Mouse (Mus musculus): ENCODE data around the gene Jarid2. TPM values are rescaled to one million over a fixed set of nuclear protein-coding genes. Genes with fewer than 3 reads are reported as not detected.

Jarid2 gene
- polyA plus RNA-seq, 1 experiment from 2014 or later = 26.5 TPM

GRCm38 (mm10) chr13:44943618-44944017 lies 214.3 kb downstream of the Jarid2 start:
- Histone ChIP-seq H3K27me3 (ENCODE audit: control insufficient read depth, insufficient read depth, low read length) (no peaks in the 10 kb centered on the region), H3K36me3 (ENCODE audit: control insufficient read depth, insufficient read depth, low read length) (no peaks in the 10 kb centered on the region), H3K4me1 (ENCODE audit: control insufficient read depth, insufficient read depth, low read length) (peaks cover 5% of the 10 kb centered on the region; the same call in 1 of the 2 replicates), H3K9ac (replicated peaks; ENCODE audit: low read depth, low read length) (no peak overlapping the region), H3K27ac (ENCODE audit: low read length) (no peak overlapping the region), H3K4me3 (ENCODE audit: low read depth, low read length) (no peak overlapping the region), H3K4me2 (replicated peaks; ENCODE audit: low read depth, low read length) (no peak overlapping the region), H3K9me3 (ENCODE audit: control insufficient read depth, low read depth, low read length) (no peaks in the 10 kb centered on the region)
- 65% methylated on average over 2 of the region's 2 CpGs for WGBS
- no peak for ATAC-seq (ENCODE audit: insufficient number of reproducible peaks, insufficient read depth, low FRiP score, low read depth)

DNA sequence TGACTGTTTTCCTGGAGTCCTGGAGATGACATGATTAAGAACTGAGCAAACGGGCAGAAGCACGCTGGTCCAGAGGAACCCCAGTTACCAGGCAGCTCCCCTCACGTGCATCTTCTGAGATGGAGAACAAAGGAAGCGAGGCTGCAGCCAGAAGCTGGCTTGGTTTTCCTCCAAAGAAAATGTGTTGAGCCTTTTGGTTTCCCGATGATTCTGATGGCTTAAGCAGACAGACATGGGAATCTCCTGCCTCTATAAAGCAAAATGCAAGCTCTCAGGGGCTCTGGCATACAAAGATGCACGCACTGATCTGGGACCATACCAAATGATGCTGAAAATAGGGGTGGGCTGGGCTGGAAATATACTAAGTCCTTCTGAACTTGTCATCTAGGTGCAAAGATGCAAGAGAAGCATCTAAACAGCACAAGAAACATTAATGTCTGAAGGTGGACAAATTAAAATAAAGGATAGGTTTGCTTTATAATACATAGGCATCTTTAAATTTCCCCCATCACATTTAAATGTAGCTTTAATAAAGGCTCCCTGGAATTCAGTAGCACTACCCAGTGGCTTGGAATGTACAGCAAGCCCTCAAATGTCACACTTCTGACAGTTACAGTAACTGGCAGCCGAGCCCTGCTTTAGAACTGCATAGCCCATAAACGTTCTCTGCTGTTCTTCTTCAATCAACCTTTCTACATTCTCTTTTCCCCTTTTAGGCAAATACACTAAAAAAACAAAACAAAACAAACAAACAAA lies 217.8 kb downstream of the Jarid2 start:
- no peak for ATAC-seq (ENCODE audit: insufficient number of reproducible peaks, insufficient read depth, low FRiP score, low read depth)
- Histone ChIP-seq H3K27ac (ENCODE audit: low read length) (no peak overlapping the region), H3K4me2 (replicated peaks; ENCODE audit: low read depth, low read length) (no peak overlapping the region), H3K4me1 (ENCODE audit: control insufficient read depth, insufficient read depth, low read length) (no peaks in the 10 kb centered on the region), H3K36me3 (ENCODE audit: control insufficient read depth, insufficient read depth, low read length) (no peaks in the 10 kb centered on the region), H3K27me3 (ENCODE audit: control insufficient read depth, insufficient read depth, low read length) (no peaks in the 10 kb centered on the region), H3K9me3 (ENCODE audit: control insufficient read depth, low read depth, low read length) (no peaks in the 10 kb centered on the region), H3K9ac (replicated peaks; ENCODE audit: low read depth, low read length) (no peak overlapping the region), H3K4me3 (ENCODE audit: low read depth, low read length) (no peak overlapping the region)
- 49% methylated on average over 8 of the region's 8 CpGs for WGBS

DNA sequence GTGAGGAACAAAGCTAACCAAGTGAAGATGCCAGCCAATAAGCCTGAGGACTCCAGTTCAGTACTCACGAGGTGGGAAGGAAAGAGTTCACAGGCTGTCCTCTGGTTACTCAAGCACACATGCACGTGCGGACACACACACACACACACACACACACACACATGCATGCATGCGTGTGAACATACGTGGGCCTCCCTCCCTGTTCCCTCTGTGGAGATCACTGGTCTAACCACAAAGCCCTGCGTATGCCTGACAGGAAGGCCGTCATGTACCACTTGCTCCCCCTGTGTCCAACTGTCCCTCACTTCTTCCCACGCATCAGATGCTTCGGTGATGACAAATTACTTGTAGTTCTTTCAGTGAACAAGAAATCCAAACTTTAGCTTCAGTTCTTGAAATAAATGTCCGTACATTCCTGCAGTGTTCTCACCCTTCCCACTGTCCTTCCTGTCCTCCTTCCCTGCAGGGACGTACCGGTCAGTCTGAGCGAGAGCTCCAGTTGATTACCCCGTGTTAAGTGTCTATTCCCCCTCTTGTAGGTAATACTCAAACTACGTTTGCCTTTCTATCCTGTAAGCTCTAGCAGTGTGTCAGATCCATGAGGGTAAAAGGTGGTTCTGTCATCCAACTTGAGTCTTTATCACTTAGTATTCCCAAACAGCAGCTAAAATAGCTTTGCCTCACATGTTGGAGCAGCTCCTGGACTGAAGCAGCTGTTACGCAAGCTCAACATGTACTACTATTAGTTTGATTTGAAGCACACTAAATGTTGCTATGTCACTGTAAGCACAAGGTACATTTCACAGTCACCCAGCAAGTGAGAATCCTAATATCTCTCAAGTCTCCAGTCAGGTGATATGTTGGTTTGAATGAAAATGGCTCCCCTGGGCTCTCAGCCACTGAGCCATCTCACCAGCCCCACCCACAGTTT lies 219.3 kb downstream of the Jarid2 start:
- Histone ChIP-seq H3K36me3 (ENCODE audit: control insufficient read depth, insufficient read depth, low read length) (no peaks in the 10 kb centered on the region), H3K9me3 (ENCODE audit: control insufficient read depth, low read depth, low read length) (no peaks in the 10 kb centered on the region), H3K4me1 (ENCODE audit: control insufficient read depth, insufficient read depth, low read length) (no peaks in the 10 kb centered on the region), H3K9ac (replicated peaks; ENCODE audit: low read depth, low read length) (no peak overlapping the region), H3K27ac (ENCODE audit: low read length) (no peak overlapping the region), H3K4me2 (replicated peaks; ENCODE audit: low read depth, low read length) (no peak overlapping the region), H3K27me3 (ENCODE audit: control insufficient read depth, insufficient read depth, low read length) (no peaks in the 10 kb centered on the region), H3K4me3 (ENCODE audit: low read depth, low read length) (no peak overlapping the region)
- 90% methylated on average over 16 of the region's 16 CpGs for WGBS
- ATAC-seq (ENCODE audit: insufficient number of reproducible peaks, insufficient read depth, low FRiP score, low read depth) = no peak

GRCm38 (mm10) chr13:44952393-44953086 lies 223.3 kb downstream of the Jarid2 start:
- Histone ChIP-seq H3K9me3 (ENCODE audit: control insufficient read depth, low read depth, low read length) (no peaks in the 10 kb centered on the region), H3K4me3 (ENCODE audit: low read depth, low read length) (no peak overlapping the region), H3K9ac (replicated peaks; ENCODE audit: low read depth, low read length) (no peak overlapping the region), H3K27me3 (ENCODE audit: control insufficient read depth, insufficient read depth, low read length) (no peaks in the 10 kb centered on the region), H3K27ac (ENCODE audit: low read length) (no peak overlapping the region), H3K4me2 (replicated peaks; ENCODE audit: low read depth, low read length) (no peak overlapping the region), H3K36me3 (ENCODE audit: control insufficient read depth, insufficient read depth, low read length) (no peaks in the 10 kb centered on the region), H3K4me1 (ENCODE audit: control insufficient read depth, insufficient read depth, low read length) (no peaks in the 10 kb centered on the region)
- no peak for ATAC-seq (ENCODE audit: insufficient number of reproducible peaks, insufficient read depth, low FRiP score, low read depth)
- 61% methylated on average over 10 of the region's 10 CpGs for WGBS

DNA sequence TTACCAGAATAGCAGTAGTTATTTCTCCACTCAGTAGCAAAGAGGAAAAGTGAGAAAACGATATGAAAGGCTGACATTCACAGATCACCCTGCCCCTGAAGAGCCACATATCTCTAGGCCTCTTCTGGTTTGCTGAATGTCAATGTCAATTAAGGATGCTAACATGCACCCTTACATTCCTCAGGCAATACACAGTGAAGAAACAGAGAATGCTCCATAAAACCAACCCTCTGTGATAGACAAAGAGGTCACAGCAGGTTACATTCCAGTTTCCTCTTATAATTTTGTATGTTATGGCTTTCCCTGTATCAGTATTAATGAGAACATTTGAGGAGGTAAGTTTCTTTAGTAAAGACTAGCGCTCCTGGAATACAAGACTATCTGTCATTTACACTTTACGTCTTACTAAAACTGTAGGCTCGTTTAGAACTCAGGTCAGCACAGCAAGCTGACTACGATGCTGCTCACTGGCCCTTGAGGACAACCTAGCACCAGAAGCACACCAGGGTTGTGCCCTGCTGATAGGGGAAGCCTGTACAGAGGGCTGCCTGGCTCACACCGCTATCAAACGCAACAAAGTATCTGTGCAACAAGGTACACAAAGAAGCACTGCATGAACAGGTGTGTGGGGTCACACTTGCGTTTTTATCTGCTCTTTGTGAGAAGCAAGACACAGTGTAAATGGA lies 224.4 kb downstream of the Jarid2 start:
- Histone ChIP-seq H3K4me1 (ENCODE audit: control insufficient read depth, insufficient read depth, low read length) (no peaks in the 10 kb centered on the region), H3K9ac (replicated peaks; ENCODE audit: low read depth, low read length) (no peak overlapping the region), H3K36me3 (ENCODE audit: control insufficient read depth, insufficient read depth, low read length) (no peaks in the 10 kb centered on the region), H3K27me3 (ENCODE audit: control insufficient read depth, insufficient read depth, low read length) (no peaks in the 10 kb centered on the region), H3K9me3 (ENCODE audit: control insufficient read depth, low read depth, low read length) (no peaks in the 10 kb centered on the region), H3K4me2 (replicated peaks; ENCODE audit: low read depth, low read length) (no peak overlapping the region), H3K4me3 (ENCODE audit: low read depth, low read length) (no peak overlapping the region), H3K27ac (ENCODE audit: low read length) (no peak overlapping the region)
- WGBS = 70% methylated on average over 8 of the region's 8 CpGs
- ATAC-seq (ENCODE audit: insufficient number of reproducible peaks, insufficient read depth, low FRiP score, low read depth) = no peak

DNA sequence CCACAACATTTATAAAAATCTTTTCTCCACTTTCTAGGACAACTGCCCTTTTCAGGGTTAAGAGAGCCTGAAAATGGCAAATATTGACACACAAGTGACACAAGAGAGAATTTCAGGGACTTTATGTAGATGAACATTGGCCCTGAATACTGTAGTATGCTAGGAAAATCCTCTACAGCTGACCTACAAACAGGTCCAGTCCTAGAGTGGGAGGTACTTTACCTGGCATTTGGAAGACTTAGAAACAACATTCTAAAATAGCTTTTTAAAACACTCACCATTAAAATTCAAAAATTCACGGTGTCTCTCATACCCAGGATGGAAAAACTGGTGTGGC lies 224.9 kb downstream of the Jarid2 start:
- Histone ChIP-seq H3K27ac (ENCODE audit: low read length) (no peak overlapping the region), H3K4me2 (replicated peaks; ENCODE audit: low read depth, low read length) (no peak overlapping the region), H3K36me3 (ENCODE audit: control insufficient read depth, insufficient read depth, low read length) (no peaks in the 10 kb centered on the region), H3K4me1 (ENCODE audit: control insufficient read depth, insufficient read depth, low read length) (no peaks in the 10 kb centered on the region), H3K27me3 (ENCODE audit: control insufficient read depth, insufficient read depth, low read length) (no peaks in the 10 kb centered on the region), H3K9ac (replicated peaks; ENCODE audit: low read depth, low read length) (no peak overlapping the region), H3K9me3 (ENCODE audit: control insufficient read depth, low read depth, low read length) (no peaks in the 10 kb centered on the region), H3K4me3 (ENCODE audit: low read depth, low read length) (no peak overlapping the region)
- WGBS = 86% methylated on average over 1 of the region's 1 CpGs
- no peak for ATAC-seq (ENCODE audit: insufficient number of reproducible peaks, insufficient read depth, low FRiP score, low read depth)

DNA sequence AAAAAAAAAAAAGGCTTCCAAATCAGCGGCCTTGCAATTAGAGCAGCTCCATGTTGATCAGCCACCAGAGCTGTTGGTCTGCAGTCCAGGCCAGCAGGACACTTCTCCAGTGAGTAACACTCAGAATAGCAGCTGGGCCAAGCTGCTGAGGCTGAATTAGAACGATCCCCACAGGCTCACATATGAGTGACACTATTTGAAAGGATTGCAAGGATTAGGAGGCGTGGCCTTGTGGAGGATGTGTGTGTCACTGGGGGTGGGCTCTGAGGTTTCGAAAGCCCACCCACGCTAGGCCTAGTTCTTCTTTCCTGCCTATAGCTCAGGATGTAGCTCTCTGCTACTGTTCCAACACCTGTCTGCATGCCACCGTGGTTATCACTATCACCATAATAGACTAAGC lies 226.5 kb downstream of the Jarid2 start:
- H3K36me3 ChIP-seq (ENCODE audit: control insufficient read depth, insufficient read depth, low read length) = no peaks in the 10 kb centered on the region
- no peak overlapping the region for H3K4me3 ChIP-seq (ENCODE audit: low read depth, low read length)
- H3K9me3 ChIP-seq (ENCODE audit: control insufficient read depth, low read depth, low read length) = no peaks in the 10 kb centered on the region
- H3K27me3 ChIP-seq (ENCODE audit: control insufficient read depth, insufficient read depth, low read length) = no peaks in the 10 kb centered on the region
- no peaks in the 10 kb centered on the region for H3K4me1 ChIP-seq (ENCODE audit: control insufficient read depth, insufficient read depth, low read length)
- no peak for ATAC-seq (ENCODE audit: insufficient number of reproducible peaks, insufficient read depth, low FRiP score, low read depth)
- no peak overlapping the region for H3K4me2 ChIP-seq (replicated peaks; ENCODE audit: low read depth, low read length)
- no peak overlapping the region for H3K9ac ChIP-seq (replicated peaks; ENCODE audit: low read depth, low read length)
- 90% methylated on average over 6 of the region's 6 CpGs for WGBS
- no peak overlapping the region for H3K27ac ChIP-seq (ENCODE audit: low read length)

DNA sequence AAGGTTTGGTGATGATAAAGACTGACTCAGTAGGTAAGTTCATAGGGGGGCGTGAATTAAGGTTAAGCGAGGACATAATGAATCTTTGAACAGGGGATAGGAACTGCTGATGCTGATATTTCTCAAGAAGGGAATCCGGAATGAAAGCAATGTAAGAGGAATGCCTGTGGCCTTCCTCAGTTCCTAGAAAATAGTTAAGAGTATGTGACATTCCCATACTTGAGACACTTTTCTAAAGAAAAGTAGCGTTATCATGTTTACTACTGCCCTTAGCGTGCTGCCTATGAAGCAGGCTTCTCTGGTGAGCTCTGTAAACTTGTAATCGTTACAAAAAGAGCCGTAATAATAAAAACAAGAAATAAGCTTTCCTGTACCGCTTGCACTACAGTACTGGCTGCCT lies 227.8 kb downstream of the Jarid2 start:
- Histone ChIP-seq H3K9ac (replicated peaks; ENCODE audit: low read depth, low read length) (no peak overlapping the region), H3K4me1 (ENCODE audit: control insufficient read depth, insufficient read depth, low read length) (no peaks in the 10 kb centered on the region), H3K4me3 (ENCODE audit: low read depth, low read length) (no peak overlapping the region), H3K9me3 (ENCODE audit: control insufficient read depth, low read depth, low read length) (no peaks in the 10 kb centered on the region), H3K36me3 (ENCODE audit: control insufficient read depth, insufficient read depth, low read length) (no peaks in the 10 kb centered on the region), H3K27me3 (ENCODE audit: control insufficient read depth, insufficient read depth, low read length) (no peaks in the 10 kb centered on the region), H3K27ac (ENCODE audit: low read length) (no peak overlapping the region), H3K4me2 (replicated peaks; ENCODE audit: low read depth, low read length) (no peak overlapping the region)
- WGBS = 91% methylated on average over 8 of the region's 8 CpGs
- ATAC-seq (ENCODE audit: insufficient number of reproducible peaks, insufficient read depth, low FRiP score, low read depth) = no peak
